Mouse (Mus musculus): ENCODE results near the gene Dhx30.

DNA sequence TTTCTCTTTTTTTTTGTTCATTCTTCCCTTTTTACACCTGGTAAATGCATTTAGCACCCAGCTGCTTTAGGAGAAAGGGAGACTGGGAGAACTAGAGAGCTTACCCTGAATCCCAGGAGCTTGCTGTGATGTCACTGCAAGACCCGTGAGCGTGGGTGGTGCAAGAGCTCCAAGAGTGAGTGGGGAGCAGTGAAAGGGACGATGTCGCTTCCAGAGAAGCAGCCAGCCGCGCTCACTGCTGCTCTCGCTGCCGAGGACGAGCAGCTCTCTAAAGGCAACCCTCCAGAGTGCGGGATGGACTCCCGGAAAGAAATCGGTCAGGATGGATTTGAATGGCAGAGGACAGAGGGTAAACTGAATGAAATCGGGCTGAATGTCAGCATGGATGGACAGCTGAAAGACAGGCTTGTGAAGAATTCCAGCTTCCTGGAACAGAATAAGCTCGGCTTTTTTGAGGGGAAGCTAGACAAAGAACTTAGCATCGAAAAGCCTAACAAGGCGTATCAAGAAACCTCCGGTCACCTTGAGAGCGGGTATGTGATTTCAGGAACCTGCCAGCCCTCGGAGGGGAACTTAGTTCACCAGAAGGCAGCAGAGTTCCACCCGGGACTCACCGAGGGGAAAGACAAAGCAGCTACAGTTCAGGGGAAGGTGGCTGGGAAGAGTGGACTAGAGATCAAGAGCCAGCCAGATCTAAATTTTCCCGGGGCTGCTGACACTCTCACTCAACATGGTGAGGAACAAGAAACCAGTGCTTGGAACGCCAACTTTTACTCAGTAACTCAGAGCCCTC is 65.6 kb downstream of the Dhx30 start:
- no peak for TF ChIP-seq CTCF (IDR thresholded peaks at IDR 0.05; ENCODE audit: low read depth)
- no peak for TF ChIP-seq EP300 (IDR thresholded peaks at IDR 0.05; ENCODE audit: low read depth)
